Mouse (Mus musculus): ENCODE results near the gene Tet1. TPM values are rescaled to one million over a fixed set of nuclear protein-coding genes. Genes with fewer than 3 reads are reported as not detected.
"Not testable (repeated sequence)": the region's sequence is repeated elsewhere in the genome, so short reads cannot be mapped to it uniquely, and the experiment has no call there.

The Tet1 gene
- polyA plus RNA-seq, 1 experiment from 2014 or later: 32.1 TPM

DNA sequence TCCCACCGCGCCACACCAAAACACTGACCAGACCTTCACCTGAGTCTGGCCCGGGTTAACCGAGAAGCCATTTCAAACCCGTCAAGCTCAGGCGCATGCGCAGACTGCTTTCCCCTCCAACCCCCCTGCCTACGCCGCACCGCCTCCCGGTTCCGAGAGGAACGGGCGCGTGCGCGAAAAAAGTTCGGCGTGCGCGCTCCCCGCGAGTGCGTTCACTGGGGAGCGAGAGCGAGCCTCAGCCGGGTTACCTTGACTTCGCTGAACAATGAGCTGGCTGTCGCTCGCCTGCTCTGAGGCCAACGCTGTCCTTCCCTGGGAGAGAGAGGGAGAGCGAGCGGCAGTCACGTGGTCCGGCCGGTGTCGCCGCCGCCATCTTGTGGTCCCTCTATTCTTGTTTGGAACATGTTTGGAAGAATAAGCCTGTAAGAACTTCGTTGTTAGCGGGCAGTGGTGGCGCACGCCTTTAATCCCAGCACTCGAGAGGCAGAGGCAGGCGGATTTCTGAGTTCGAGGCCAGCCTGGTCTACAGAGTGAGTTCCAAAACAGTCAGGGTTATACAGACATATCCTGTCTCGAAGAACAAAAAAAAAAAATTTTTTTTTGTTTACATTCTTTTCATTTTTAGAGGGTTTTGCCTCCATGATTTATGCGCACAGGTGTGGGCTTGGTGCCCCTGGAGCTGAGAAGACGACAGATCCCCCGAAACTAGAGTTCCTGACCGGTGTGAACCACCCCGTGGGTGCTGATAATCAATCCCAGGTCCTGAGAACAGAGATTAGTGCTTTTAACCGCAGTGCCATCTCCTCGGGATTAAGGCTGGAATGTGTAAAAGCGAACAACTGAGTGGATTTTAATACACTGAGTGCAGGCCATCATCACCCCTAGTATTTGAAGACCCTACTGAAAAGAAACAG lies 116.4 kb downstream of the Tet1 start, which contains the start of gene Ccar1:
Ccar1 (minus strand) TSS at position 110 of the 914 bp plus-strand sequence.
- no peaks in the 10 kb centered on the region for H3K27me3 ChIP-seq
- peak; percentile 99 for ATAC-seq
- 4% methylated on average over 55 of the region's 55 CpGs for WGBS
- peak within 1 kb of the TSS; percentile 94 for H3K27ac ChIP-seq
- H3K4me1 ChIP-seq: peaks cover 23% of the 10 kb centered on the region
- H3K4me3 ChIP-seq: peak within 1 kb of the TSS; percentile 97
- peaks cover 29% of the 10 kb centered on the region for H3K36me3 ChIP-seq (ENCODE audit: poor library complexity, severe bottlenecking)
- H3K9ac ChIP-seq: peak within 1 kb of the TSS; percentile 97
- H3K4me2 ChIP-seq: peak within 1 kb of the TSS; percentile 64
- H3K9me3 ChIP-seq (replicated peaks): no peaks in the 10 kb centered on the region

- Histone ChIP-seq H3K9me3 (replicated peaks) (no peaks in the 10 kb centered on the region), H3K36me3 (ENCODE audit: poor library complexity, severe bottlenecking) (peaks cover 38% of the 10 kb centered on the region), H3K4me3 (peak overlapping the region; percentile 97), H3K4me1 (peaks cover 23% of the 10 kb centered on the region), H3K27ac (peak overlapping the region; percentile 94), H3K4me2 (peak overlapping the region; percentile 64), H3K9ac (peak overlapping the region; percentile 97), H3K27me3 (no peaks in the 10 kb centered on the region)
- 1% methylated on average over 57 of the region's 78 CpGs for WGBS
- peak; percentile 82 for ATAC-seq
Observed at GRCm38 (mm10) chr10:62791251-62792176, 117.3 kb downstream of the Tet1 start.

- not testable (repeated sequence) for H3K4me2 ChIP-seq; H3K4me3 ChIP-seq; H3K9ac ChIP-seq; H3K9me3 ChIP-seq (replicated peaks); H3K4me1 ChIP-seq; ATAC-seq; H3K27me3 ChIP-seq; H3K27ac ChIP-seq
- 92% methylated on average over 1 of the region's 1 CpGs for WGBS
- H3K36me3 ChIP-seq (ENCODE audit: poor library complexity, severe bottlenecking): peaks cover 98% of the 10 kb centered on the region
Observed at GRCm38 (mm10) chr10:62781776-62782175, 127.0 kb downstream of the Tet1 start.

Other genes with a start within 250 kb of the Tet1 start
- 2.5 and 3.2 TPM in 2 replicates for gene Stox1, start 182.9 kb downstream of the Tet1 start, polyA plus RNA-seq (2015; fragmentation: Nextera tagmentation; extraction: Ambion mirVana)
- gene Ccar1, start 116.7 kb downstream of the Tet1 start, polyA plus RNA-seq (2015; fragmentation: Nextera tagmentation; extraction: Ambion mirVana): 145 and 146 TPM in 2 replicates
- 14.0 and 15.0 TPM in 2 replicates for gene Slc25a16, start 11.6 kb upstream of the Tet1 start, polyA plus RNA-seq (2015; fragmentation: Nextera tagmentation; extraction: Ambion mirVana)
- 16.4 and 18.6 TPM in 2 replicates for gene Dna2, start 38.0 kb upstream of the Tet1 start, polyA plus RNA-seq (2015; fragmentation: Nextera tagmentation; extraction: Ambion mirVana)
- 45.2 and 47.3 TPM in 2 replicates for gene Rufy2, start 71.2 kb upstream of the Tet1 start, polyA plus RNA-seq (2015; fragmentation: Nextera tagmentation; extraction: Ambion mirVana)
- 242 and 248 TPM in 2 replicates for gene Hnrnph3, start 115.2 kb upstream of the Tet1 start, polyA plus RNA-seq (2015; fragmentation: Nextera tagmentation; extraction: Ambion mirVana)
- 0.83 and 1.2 TPM in 2 replicates for gene Pbld2, start 115.3 kb upstream of the Tet1 start, polyA plus RNA-seq (2015; fragmentation: Nextera tagmentation; extraction: Ambion mirVana)
- 1.7 and 1.8 TPM in 2 replicates for gene Pbld1, start 151.2 kb upstream of the Tet1 start, polyA plus RNA-seq (2015; fragmentation: Nextera tagmentation; extraction: Ambion mirVana)
- gene Atoh7, start 190.7 kb upstream of the Tet1 start, polyA plus RNA-seq (2015; fragmentation: Nextera tagmentation; extraction: Ambion mirVana): 0.63 and 1.0 TPM in 2 replicates

Data from forebrain, embryonic 13.5 days (tissue).